Mouse (Mus musculus): ENCODE data around the gene 2610001J05Rik. TPM values are rescaled to one million over a fixed set of nuclear protein-coding genes. Genes with fewer than 3 reads are reported as not detected.

Gene 2610001J05Rik
- polyA plus RNA-seq, 1 experiment, result 37.2 TPM

DNA sequence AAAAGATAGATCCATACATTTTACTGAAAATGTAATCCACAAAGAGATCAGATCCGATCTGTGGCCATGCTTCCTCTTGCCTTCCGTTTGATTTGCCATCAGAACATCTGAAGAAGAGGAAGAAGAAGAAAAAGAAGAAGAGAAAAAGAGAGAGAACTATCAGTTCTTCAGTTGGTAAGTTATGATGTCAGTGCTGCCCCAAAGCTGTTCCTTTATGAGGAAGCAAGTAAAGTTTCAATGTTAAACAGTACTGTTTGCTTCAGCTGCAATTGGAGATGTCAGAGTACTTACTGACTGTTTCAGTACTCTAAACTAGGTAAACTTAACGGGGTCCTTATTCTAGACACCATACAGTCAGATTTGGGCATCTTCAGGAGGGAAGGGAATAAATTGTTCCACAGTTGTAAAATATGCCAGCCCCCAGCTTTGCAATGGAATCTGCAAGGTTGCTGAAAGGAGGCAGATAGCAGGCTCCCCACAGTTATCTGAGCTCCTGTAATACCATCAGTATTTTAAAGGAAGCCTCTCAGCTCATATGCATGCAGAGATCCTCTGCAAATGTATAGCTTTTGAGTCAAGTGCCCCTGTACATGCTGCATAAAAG lies 34.2 kb downstream of the 2610001J05Rik start:
- 72% methylated on average over 3 of the region's 3 CpGs for WGBS
- no peak for DNase-seq (ENCODE audit: low read depth, low spot score)

DNA sequence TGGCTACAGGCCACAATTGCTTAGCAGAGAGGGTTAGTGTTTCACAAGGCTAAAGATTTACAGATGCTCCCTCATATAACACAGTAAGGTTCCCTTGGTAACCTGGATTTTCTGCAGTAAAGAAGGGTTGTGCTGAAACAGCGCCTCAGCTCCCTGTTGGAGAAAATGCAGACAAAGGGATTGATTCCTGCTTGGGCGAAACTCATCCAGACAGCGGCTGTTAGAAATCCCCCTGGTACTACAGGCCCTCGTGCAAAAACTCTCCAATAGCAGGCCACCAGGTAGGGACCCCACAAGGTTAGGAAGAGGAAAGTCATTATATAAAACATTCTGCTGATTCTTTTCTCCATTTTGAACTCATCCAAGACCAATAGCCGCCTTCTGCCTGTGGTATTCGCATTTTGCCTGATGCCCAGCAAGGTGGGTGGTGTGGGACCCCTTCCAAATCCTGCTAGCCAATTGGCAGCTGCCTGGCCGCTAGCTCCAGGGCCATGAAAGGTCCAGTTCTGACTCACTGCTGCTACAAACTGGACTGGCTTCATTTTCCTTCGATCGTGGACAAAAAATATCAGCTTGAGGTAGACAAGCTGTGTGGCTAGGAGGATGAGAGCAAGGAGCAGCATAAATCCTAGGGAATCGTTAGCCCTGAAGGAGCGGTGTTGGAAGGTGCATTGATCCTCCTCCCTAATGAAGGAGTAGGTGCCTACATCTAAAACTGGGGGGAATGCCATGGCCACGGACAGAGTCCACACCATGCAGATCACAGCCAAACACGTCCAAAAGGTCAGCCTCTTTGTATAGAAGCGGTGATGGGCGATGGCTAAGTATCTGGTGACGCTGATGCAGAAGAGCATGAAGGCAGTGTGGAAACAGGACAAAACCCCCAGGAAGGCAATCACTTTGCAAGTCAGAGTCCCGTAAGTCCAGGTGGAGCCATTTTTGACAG lies 35.3 kb downstream of the 2610001J05Rik start:
- WGBS, result 74% methylated on average over 17 of the region's 17 CpGs

DNA sequence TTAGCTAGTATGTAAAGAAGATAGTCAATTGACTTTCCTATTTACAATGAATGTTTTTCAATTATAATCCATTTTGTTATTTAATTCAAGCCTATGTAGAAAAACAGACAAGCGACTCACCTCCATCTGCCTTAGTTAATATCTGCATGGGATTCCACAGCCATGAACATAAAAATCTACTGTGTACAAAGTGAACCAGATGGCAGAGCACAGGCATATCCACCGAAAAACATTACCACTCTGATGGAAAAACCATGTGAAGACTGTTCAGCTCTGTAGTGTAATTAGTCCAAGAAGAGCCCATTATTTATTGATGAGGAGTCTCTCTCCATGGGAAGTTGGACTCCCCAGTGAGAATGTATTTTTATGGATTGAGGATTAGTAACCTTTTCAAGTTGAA lies 38.5 kb downstream of the 2610001J05Rik start:
- DNase-seq (ENCODE audit: low read depth, low spot score), result no peak
- WGBS, result 75% methylated on average over 2 of the region's 2 CpGs

More for the DNA sequence above, 35.3 kb downstream of the 2610001J05Rik start:
- DNase-seq (ENCODE audit: low read depth, low spot score), result no peak

DNA sequence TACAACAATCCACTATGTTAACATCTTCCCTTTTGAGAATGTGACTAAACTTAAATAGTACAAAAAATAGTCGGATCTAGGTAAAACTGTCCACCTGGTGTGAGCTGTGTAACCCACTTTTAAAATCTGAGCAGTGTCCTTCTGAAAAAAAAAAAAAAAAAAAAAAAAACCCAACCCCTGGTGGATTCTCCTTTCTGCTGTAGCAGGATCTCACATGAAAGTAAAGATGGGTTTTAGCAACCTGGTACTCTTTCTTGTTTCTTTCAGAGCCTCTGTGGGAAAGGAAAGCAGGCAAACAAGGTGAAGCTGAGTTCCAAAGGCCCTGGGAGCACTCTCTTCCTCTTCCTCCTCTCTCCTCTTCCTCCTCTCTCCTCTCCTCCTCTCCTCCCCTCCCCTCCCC lies 42.4 kb downstream of the 2610001J05Rik start:
- WGBS, result 75% methylated on average over 1 of the region's 1 CpGs
- no peak for DNase-seq (ENCODE audit: low read depth, low spot score)

Other genes starting within 250 kb of the 2610001J05Rik start
- gene Bmt2, start 193.6 kb downstream of the 2610001J05Rik start, polyA plus RNA-seq (2012; rRNA removed), result 1.2 and 1.5 TPM in 2 replicates
- 1.6 and 1.8 TPM in 2 replicates for gene Gpr85, start 31.6 kb downstream of the 2610001J05Rik start, polyA plus RNA-seq (2012; rRNA removed)